Mouse (Mus musculus) testis, postnatal 14 days (tissue): Measurements from ENCODE around the gene Fancd2.
A peak's percentile ranks its signal among the peaks of the same experiment; 100 is the strongest.

Source experiments
- DNase-seq: peaks from one replicate; pipeline ENCODE4 v3.0.0; 2021; ENCODE audit warnings: low spot score

Gene Fancd2

GRCm38 (mm10) chr6:113612258-113612969 lies 80.9 kb downstream of the Fancd2 start:
- peak; percentile 47 for DNase-seq

DNA sequence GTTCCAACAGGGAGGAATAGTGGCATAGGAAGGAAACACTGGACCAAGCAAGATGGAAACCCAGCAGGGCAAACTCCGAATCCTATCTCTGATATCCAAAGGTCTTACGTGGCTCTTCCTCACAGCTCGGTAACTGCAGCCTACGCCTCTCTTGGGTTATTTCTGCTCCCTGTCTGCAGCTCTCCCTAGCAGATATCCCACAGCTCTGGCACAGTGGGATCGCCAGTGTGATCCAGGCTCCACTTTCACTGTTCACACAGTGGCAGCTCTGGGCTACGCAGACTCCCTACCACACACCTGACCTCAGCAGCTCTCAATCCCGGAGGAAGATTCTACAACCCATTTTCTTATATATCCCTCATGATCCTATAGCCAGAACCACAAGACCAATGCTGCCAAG lies 82.7 kb downstream of the Fancd2 start:
- DNase-seq = no peak

DNA sequence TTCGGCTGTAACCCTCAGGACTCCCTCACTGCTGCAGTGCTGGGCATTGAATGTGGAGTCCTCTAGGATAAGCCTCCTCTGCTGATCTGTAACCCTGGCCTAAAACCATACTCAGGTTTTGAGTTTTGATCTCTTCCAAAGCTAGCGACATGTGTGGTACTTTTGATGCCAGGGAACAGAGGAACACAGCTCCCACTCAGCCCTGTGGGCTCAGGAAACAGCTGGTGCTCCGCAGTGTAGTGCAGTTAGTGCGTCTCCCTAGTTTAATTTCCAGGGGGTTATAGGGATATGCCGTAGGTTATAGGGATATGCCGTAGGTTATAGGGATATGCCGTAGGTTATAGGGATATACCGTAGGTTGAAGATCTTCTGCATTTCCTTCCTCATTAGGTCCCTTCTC lies 83.5 kb downstream of the Fancd2 start:
- DNase-seq = no peak

GRCm38 (mm10) chr6:113615489-113615888 lies 84.0 kb downstream of the Fancd2 start:
- DNase-seq = peak; percentile 68

GRCm38 (mm10) chr6:113623386-113623785 lies 91.9 kb downstream of the Fancd2 start:
- no peak for DNase-seq

GRCm38 (mm10) chr6:113623941-113624751 lies 92.7 kb downstream of the Fancd2 start, which contains the start of gene Vhl:
Gene Vhl (plus strand): TSS chr6:113623959.
- peak; percentile 91 for DNase-seq

- DNase-seq = no peak
These were observed 93.7 kb downstream of the Fancd2 start for GRCm38 (mm10) chr6:113624989-113625770.

DNA sequence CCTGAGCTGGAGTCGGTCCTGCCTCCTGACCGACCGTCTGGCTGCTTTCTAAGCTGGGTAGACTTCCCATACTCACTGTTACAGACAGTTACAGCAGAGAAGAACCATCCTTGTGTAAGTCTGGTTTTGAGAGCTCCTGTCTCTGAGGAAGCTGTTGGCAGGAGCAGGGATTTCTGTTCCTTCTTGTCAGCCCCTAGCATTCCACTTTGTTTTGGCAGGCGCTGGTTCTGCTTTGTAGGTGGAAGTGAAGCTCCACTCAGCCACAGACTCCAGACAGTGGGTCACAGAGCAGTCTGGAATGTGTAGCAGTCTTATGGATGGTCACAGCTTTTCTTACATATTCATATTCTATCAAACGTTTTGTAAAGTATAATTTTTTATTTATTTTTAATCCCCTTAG lies 98.8 kb downstream of the Fancd2 start:
- DNase-seq = no peak

- no peak for DNase-seq
These were observed 101.4 kb downstream of the Fancd2 start for GRCm38 (mm10) chr6:113632863-113633262.

DNA sequence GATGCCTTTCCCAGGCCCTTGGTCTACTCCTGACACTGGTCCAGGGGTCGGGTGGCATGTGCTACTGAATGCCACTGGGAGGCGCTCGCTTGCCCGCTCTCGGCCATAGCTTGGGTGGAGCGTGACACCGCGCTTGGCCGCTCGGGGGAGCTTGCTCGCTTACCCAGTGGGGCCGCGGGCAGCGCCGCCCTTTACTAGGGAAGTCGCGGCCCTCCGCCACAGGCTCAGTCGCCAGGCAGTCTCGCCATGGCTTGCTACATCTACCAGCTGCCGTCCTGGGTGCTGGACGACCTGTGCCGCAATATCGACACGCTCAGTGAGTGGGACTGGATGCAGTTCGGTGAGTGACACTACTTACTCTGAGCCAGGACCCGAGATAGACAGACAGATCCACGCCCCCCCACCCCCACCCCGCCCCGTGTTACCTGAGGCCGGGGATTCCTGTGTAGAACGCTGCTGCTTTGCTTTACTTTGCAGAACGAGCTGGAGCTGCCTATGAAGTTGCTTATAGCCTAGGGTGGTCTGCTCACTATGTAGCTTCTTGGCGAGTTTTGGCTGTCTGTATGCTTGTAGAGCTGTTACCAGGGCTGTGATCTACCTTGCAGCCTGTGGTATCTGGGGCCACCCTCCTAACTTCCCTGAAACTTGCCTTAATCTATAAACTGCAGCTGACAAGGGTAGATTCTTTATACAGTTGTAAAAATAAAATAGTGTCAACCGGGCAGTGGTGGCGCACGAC lies 107.0 kb downstream of the Fancd2 start, which contains the start of gene Irak2:
Gene Irak2, plus strand, starts transcription at position 166 of the 739 bp plus-strand sequence.
- DNase-seq = peak; percentile 90

- no peak for DNase-seq
These were observed 107.7 kb downstream of the Fancd2 start for GRCm38 (mm10) chr6:113639201-113639600.

DNA sequence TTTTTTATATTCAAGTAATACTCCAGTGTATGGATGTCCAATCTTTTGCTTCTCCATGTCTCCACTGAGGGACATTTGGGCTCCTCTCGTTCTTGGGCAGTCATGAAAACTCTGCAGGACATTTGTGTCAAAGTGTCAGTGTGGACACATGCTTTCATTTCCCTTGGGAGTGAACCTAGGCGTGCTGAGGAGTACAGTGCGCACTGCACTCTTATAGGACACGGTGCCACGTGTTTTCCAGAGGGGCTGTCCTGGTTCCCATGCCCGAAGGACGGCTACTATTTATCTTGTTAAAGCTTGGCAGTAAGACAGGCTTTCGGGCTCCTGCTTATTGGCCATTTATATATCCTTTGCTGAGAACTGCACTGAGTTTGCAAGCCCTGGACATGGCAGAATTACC lies 111.1 kb downstream of the Fancd2 start:
- no peak for DNase-seq

- DNase-seq = no peak
These were observed 111.5 kb downstream of the Fancd2 start for GRCm38 (mm10) chr6:113643021-113643420.

DNA sequence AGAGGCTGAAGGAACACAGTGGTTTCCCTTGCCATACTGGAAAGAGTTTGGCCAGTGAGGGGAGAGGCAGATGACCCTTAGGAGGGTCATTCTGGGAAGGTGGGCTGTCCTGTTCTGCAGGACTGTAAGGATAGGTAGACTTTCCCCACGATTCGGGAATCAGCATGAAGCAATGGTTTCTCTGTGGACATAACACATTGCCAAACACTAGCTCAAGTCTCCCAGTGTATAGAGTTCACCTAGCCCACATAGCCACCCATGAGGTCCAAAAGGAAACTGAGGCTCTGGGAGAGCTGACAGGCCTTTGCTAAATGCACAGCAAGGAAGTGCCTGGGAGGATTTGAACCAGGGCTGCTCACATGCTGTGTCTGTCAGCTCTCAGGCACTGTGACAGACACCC lies 112.5 kb downstream of the Fancd2 start:
- DNase-seq = no peak

DNA sequence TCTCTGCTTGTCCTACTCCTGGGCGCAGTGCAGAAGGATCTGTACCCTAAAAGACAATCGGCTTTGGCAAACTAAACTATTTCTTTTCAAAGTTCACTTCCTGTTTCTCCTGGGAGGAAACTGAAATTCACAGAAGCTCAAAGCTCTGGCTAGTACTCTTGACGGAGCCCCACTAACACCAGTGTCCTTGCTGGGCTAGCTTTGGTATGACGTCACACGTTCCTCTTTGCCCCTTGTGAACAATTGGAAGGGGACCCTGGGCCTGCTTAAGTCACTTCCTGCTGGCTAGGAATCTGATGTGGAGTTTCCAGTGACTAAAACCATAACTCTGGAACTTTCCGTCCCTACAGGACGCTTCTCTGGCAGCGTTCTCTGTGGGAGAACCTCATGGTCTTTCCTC lies 113.3 kb downstream of the Fancd2 start:
- no peak for DNase-seq
